Mouse (Mus musculus): ENCODE measurements around the gene Cfap221. TPM values are rescaled to one million over a fixed set of nuclear protein-coding genes. Genes with fewer than 3 reads are reported as not detected.

Cfap221 gene
- polyA plus RNA-seq, 1 experiment from 2014 or later: 0.09 TPM

- WGBS: 79% methylated on average over 5 of the region's 5 CpGs
- Histone ChIP-seq H3K9ac (no peak overlapping the region), H3K36me3 (no peaks in the 10 kb centered on the region)
Observed at GRCm38 (mm10) chr1:119986555-119986954, 10.5 kb downstream of the Cfap221 start.

GRCm38 (mm10) chr1:119975141-119975540 is 21.9 kb downstream of the Cfap221 start:
- Histone ChIP-seq H3K27ac (no peak overlapping the region), H3K27me3 (no peaks in the 10 kb centered on the region), H3K9ac (no peak overlapping the region), H3K36me3 (no peaks in the 10 kb centered on the region), H3K4me1 (no peaks in the 10 kb centered on the region), H3K4me2 (replicated peaks) (no peak overlapping the region), H3K9me3 (0 out of 2 replicates have a peak, but pooled peaks cover under 1% of the 10 kb centered on the region), H3K4me3 (no peak overlapping the region)
- WGBS: 64% methylated on average over 4 of the region's 4 CpGs
- ATAC-seq (ENCODE audit: low FRiP score, low read depth): no peak

More at GRCm38 (mm10) chr1:119986555-119986954, 10.5 kb downstream of the Cfap221 start:
- Histone ChIP-seq H3K4me3 (no peak overlapping the region), H3K27me3 (no peaks in the 10 kb centered on the region), H3K4me1 (no peaks in the 10 kb centered on the region), H3K27ac (no peak overlapping the region), H3K4me2 (replicated peaks) (no peak overlapping the region), H3K9me3 (no peaks in the 10 kb centered on the region)
- ATAC-seq (ENCODE audit: low FRiP score, low read depth): no peak

- H3K4me1 ChIP-seq: no peaks in the 10 kb centered on the region
- H3K4me3 ChIP-seq: no peak overlapping the region
- no peak overlapping the region for H3K9ac ChIP-seq
- H3K27ac ChIP-seq: no peak overlapping the region
- H3K9me3 ChIP-seq: no peaks in the 10 kb centered on the region
- no peaks in the 10 kb centered on the region for H3K36me3 ChIP-seq
- H3K27me3 ChIP-seq: no peaks in the 10 kb centered on the region
- WGBS: 31% methylated on average over 4 of the region's 4 CpGs
- no peak overlapping the region for H3K4me2 ChIP-seq (replicated peaks)
- no peak for ATAC-seq (ENCODE audit: low FRiP score, low read depth)
Observed at GRCm38 (mm10) chr1:119973117-119973516, 23.9 kb downstream of the Cfap221 start.

GRCm38 (mm10) chr1:119965804-119966514 is 31.1 kb downstream of the Cfap221 start:
- Histone ChIP-seq H3K4me3 (no peak overlapping the region), H3K4me2 (replicated peaks) (no peak overlapping the region), H3K9me3 (no peaks in the 10 kb centered on the region), H3K9ac (no peak overlapping the region), H3K27me3 (no peaks in the 10 kb centered on the region), H3K27ac (no peak overlapping the region), H3K36me3 (no peaks in the 10 kb centered on the region), H3K4me1 (no peaks in the 10 kb centered on the region)
- 35% methylated on average over 12 of the region's 12 CpGs for WGBS
- no peak for ATAC-seq (ENCODE audit: low FRiP score, low read depth)

- H3K4me3 ChIP-seq: no peak overlapping the region
- no peak overlapping the region for H3K27ac ChIP-seq
- H3K4me2 ChIP-seq (replicated peaks): no peak overlapping the region
- H3K9ac ChIP-seq: no peak overlapping the region
- 50% methylated on average over 7 of the region's 7 CpGs for WGBS
- H3K36me3 ChIP-seq: no peaks in the 10 kb centered on the region
- H3K27me3 ChIP-seq: no peaks in the 10 kb centered on the region
- H3K9me3 ChIP-seq: no peaks in the 10 kb centered on the region
- no peaks in the 10 kb centered on the region for H3K4me1 ChIP-seq
- no peak for ATAC-seq (ENCODE audit: low FRiP score, low read depth)
Observed at GRCm38 (mm10) chr1:119959920-119960319, 37.1 kb downstream of the Cfap221 start.

GRCm38 (mm10) chr1:119959464-119959863 is 37.6 kb downstream of the Cfap221 start:
- Histone ChIP-seq H3K27ac (no peak overlapping the region), H3K4me3 (no peak overlapping the region), H3K36me3 (no peaks in the 10 kb centered on the region), H3K4me2 (replicated peaks) (no peak overlapping the region), H3K9me3 (no peaks in the 10 kb centered on the region), H3K4me1 (no peaks in the 10 kb centered on the region), H3K27me3 (no peaks in the 10 kb centered on the region), H3K9ac (no peak overlapping the region)
- no peak; the same call in 1 of the 2 replicates for ATAC-seq (ENCODE audit: low FRiP score, low read depth)
- 91% methylated on average over 4 of the region's 4 CpGs for WGBS

- no peak overlapping the region for H3K4me3 ChIP-seq
- H3K27me3 ChIP-seq: no peaks in the 10 kb centered on the region
- no peak for ATAC-seq (ENCODE audit: low FRiP score, low read depth)
- H3K36me3 ChIP-seq: no peaks in the 10 kb centered on the region
- H3K4me1 ChIP-seq: no peaks in the 10 kb centered on the region
- no peak overlapping the region for H3K27ac ChIP-seq
- no peaks in the 10 kb centered on the region for H3K9me3 ChIP-seq
- WGBS: 58% methylated on average over 9 of the region's 9 CpGs
- no peak overlapping the region for H3K9ac ChIP-seq
- H3K4me2 ChIP-seq (replicated peaks): no peak overlapping the region
Observed at GRCm38 (mm10) chr1:119957716-119958222, 39.3 kb downstream of the Cfap221 start.

GRCm38 (mm10) chr1:119954680-119955079 is 42.4 kb downstream of the Cfap221 start:
- no peak for ATAC-seq (ENCODE audit: low FRiP score, low read depth)
- Histone ChIP-seq H3K27me3 (no peaks in the 10 kb centered on the region), H3K27ac (no peak overlapping the region), H3K4me1 (no peaks in the 10 kb centered on the region), H3K36me3 (no peaks in the 10 kb centered on the region), H3K9ac (no peak overlapping the region), H3K9me3 (no peaks in the 10 kb centered on the region), H3K4me2 (replicated peaks) (no peak overlapping the region), H3K4me3 (no peak overlapping the region)
- WGBS: 76% methylated on average over 2 of the region's 2 CpGs

- Histone ChIP-seq H3K27me3 (no peaks in the 10 kb centered on the region), H3K9me3 (no peaks in the 10 kb centered on the region), H3K4me3 (no peak overlapping the region), H3K9ac (no peak overlapping the region), H3K27ac (no peak overlapping the region), H3K4me2 (replicated peaks) (no peak overlapping the region), H3K4me1 (no peaks in the 10 kb centered on the region), H3K36me3 (no peaks in the 10 kb centered on the region)
- 84% methylated on average over 9 of the region's 9 CpGs for WGBS
- ATAC-seq (ENCODE audit: low FRiP score, low read depth): no peak
Observed at GRCm38 (mm10) chr1:119953456-119953855, 43.6 kb downstream of the Cfap221 start.

- no peaks in the 10 kb centered on the region for H3K27me3 ChIP-seq
- H3K4me3 ChIP-seq: no peak overlapping the region
- H3K27ac ChIP-seq: no peak overlapping the region
- H3K4me1 ChIP-seq: no peaks in the 10 kb centered on the region
- no peak for ATAC-seq (ENCODE audit: low FRiP score, low read depth)
- no peak overlapping the region for H3K9ac ChIP-seq
- H3K36me3 ChIP-seq: no peaks in the 10 kb centered on the region
- WGBS: 94% methylated on average over 8 of the region's 8 CpGs
- no peaks in the 10 kb centered on the region for H3K9me3 ChIP-seq
- H3K4me2 ChIP-seq (replicated peaks): no peak overlapping the region
Observed at GRCm38 (mm10) chr1:119950086-119950485, 46.9 kb downstream of the Cfap221 start.

- Histone ChIP-seq H3K27me3 (no peaks in the 10 kb centered on the region), H3K4me1 (peaks cover 7% of the 10 kb centered on the region), H3K4me3 (no peak overlapping the region), H3K36me3 (no peaks in the 10 kb centered on the region), H3K9ac (no peak overlapping the region), H3K4me2 (replicated peaks) (no peak overlapping the region), H3K9me3 (no peaks in the 10 kb centered on the region), H3K27ac (no peak overlapping the region)
- 14% methylated on average over 7 of the region's 7 CpGs for WGBS
- no peak for ATAC-seq (ENCODE audit: low FRiP score, low read depth)
Observed at GRCm38 (mm10) chr1:119936861-119937260, 60.2 kb downstream of the Cfap221 start.

- H3K9me3 ChIP-seq: no peaks in the 10 kb centered on the region
- WGBS: 67% methylated on average over 4 of the region's 4 CpGs
- H3K27ac ChIP-seq: no peak overlapping the region
- no peak overlapping the region for H3K4me2 ChIP-seq (replicated peaks)
- H3K9ac ChIP-seq: no peak overlapping the region
- H3K36me3 ChIP-seq: no peaks in the 10 kb centered on the region
- ATAC-seq (ENCODE audit: low FRiP score, low read depth): no peak
- H3K4me1 ChIP-seq: peaks cover 1% of the 10 kb centered on the region; the same call in 1 of the 2 replicates
- H3K4me3 ChIP-seq: no peak overlapping the region
- no peaks in the 10 kb centered on the region for H3K27me3 ChIP-seq
Observed at GRCm38 (mm10) chr1:119931421-119932150, 65.4 kb downstream of the Cfap221 start.

Measured in limb, embryonic 13.5 days (tissue).